Mouse (Mus musculus) kidney, adult 11 months (tissue): Measurements from ENCODE around the gene Msrb1.

Source experiments
- DNase-seq: peaks from one replicate; pipeline ENCODE4 v3.0.0; 2022

The Msrb1 gene

DNA sequence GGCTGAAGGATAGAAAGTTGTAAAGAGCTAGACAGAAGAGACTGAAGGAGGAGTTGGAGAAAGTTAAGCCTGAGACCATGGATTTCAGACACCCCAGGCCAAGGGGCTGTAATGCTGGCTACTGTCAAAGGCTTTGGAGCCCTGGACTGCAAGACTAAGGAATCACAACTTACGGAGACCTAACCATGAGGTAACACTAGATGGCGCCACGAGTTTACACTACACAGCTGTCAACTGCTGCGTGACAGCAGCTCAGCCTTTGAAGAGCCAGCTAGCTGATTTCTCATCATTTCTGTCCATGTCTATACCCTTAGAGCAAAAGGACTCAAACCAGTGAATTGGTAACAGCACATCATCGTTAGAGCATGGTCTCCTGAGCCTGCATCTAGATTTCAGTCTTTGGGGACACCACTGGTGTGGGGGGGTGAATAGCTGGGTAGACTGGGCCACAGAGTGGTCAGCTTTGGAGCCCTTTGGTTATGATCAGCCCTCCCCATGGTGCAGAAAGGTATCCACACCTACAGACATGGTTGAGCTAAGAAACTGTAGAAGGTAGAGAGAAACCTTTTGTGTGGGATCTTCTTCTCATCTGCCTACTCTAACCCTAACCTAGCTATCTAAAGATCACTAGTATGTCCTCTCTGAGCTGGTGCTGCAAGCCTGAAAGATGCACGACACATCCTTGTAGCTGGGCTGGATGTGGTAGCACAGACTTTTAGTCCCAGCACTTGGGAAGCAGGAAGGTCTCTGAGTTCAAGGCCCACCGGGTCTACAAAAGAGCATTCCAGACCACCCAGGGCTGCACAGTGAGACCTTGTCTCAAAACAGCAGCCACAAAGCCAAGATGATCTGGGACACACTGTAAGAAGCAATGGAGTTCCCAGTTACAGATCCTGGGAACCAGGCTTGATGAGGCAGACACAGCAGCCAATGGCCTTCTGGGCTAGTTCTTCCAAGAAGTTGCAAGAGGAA, 9.4 kb downstream of the Msrb1 start:
- DNase-seq, result peak; percentile 75

DNA sequence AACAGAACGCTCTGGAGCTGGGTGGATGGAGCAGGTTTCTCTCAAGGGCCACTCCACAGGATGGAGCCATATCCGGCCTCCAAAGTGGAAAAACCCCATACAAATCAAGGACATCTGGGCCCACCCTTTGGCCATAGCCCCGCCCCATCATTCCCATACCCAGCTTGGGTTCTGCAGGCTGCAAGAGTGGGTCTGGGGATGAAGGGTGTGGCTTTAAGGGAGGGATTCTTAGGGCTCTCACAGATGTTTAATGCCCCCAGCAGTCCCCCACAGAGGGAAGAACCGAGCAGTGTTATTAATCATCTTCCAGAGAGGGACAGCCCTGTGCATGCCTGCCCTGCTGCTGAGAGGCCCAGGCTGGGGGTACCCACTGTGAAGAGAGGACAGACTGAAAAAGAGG, 10.5 kb downstream of the Msrb1 start:
- no peak for DNase-seq

DNA sequence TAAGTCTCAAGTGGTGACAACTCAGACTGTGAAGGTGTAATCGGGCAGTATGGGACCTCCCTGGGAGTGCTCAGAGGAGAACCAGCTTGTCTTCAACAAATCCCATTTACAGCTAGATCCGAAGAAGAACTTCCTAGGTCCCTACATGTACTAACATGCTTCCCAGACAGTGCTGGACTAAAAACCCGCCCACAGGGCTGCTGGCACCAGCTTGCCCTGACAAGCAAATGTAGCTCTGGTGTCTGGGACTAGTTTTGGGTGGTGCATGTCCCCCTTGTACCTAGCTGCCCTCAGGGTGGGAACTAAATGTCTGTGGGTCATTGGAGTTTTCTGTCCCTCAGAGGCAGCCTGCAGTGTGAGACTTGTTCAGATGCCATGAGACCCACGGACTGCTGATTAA, 15.1 kb downstream of the Msrb1 start:
- no peak for DNase-seq

DNA sequence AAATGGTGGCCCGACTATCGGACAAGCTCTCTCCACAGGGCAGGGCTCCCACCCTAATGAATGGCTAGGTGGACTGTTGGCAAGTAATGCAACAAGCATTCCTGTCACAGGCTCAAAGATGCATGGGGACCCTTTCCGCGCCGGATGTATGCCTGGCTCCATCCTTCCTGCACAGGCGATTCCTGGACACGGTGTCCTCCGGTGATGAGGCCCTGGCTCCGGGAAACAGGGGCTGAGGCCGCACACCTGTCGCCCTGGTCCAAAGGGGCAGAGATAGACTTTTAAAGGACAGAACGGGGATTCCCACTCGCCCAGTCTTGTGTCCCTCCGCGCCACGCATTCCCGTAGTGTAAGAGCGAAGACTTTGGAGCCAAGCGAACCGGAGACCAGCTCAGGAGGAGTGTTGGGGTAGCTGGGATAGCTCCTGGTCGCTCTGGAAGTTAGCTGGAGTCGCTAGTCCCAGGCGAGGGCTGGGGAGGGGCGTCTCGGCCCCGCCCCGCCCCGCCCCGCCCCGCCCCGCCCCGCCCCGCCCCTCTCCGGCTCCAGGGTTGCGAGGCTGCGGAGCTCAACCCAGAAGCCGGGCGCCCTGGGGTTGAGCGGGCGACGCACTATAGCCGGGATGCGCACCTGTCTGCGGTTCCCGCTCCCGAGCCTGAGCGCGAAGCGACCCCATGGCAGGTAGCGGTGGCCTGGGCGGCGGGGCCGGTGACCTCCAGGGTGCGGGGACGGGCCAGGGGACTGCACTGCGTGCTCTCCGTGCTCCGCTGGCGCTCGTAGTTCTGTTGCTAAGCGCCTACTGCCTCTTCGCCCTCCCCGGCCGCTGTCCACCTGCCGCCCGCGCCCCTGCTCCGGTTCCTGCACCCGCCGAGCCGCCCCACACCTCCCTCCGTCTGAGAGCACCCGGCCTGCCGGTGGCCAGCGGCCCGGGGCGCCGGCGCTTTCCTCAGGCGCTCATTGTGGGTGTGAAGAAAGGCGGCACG, 16.3 kb downstream of the Msrb1 start, which contains the start of gene Hs3st6:
Hs3st6 (plus strand) TSS at position 574 of the 980 bp plus-strand sequence.
- DNase-seq, result no peak

DNA sequence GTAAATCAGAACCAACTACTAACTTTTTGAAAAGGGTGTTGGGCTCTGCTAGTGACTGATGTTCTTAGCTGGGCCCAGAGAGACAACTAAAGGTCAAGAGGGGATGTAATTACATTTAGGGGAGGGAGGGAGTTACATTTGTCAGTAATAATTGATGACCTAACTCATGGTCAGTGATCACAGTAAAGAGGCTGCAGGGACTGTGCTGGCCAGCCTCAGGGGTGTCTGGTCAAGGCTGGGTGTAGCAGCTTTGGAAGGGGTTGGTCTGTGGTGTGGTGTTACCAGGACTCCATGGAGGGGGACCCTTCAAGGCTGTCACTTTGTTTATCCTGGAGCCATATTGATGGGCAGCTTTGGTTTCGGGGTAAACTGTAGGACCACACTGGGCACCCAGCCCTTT, 21.0 kb downstream of the Msrb1 start:
- DNase-seq, result no peak

DNA sequence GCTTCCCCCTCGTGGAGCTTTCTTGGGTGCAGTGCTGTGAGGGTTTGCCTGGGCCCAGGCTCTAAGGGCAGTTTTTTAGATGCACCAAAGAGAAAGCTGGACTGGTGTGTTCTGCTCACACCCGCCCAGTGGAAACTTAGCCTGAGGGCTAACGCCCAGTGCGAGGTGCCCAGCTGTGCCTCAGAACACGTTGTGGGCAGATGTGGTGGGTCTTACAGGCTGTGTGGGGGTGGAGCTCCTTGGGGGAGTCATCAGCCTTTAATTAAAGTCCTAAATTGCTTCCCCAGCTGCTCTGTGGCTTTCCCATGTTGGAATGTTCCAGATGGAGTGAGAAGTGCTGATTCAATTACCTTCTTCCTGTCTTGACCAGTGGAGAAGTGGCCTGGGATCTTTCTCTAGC, 24.7 kb downstream of the Msrb1 start:
- DNase-seq, result no peak

DNA sequence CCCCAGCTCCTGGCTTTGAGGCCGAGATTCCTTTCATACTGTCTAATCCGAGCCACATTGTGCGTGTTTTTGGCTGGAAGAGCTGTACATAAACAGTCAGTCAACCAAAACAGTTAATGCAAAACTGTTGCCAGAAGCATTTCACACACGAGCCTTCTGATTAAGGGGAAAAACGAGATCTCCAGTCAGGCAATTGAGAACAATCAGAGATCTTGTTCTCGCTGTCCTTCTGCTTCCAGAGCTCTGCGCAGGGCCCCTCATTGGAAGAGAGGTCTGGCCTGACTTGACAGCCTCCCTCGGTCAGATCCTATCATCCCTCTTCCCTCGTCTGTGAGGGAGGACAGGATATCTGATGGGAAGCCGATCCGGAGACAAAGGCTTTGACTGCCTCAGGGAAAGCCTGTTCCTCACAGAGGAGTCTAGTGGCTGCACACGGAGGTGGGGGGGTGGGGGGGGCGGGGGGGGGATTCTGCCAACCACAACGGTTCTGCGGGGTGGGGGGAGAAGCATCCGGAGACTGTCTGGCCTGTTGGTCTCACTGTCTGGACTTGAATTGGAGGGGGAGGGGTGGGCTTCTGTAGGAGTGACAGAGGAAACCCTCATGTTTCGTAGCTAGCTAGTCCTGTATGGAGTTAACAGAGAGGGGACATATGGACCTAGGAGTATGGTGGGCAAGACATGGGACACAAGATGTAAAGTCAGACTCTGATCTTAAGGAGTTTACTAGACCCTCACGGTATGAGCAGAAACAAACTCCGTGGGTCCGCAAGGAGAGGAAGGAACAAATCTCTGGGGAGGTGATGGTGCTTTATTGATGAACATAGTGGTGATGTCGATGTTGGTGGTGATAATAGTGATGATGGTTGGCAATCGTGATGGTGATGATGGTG, 28.8 kb downstream of the Msrb1 start:
- DNase-seq, result no peak

DNA sequence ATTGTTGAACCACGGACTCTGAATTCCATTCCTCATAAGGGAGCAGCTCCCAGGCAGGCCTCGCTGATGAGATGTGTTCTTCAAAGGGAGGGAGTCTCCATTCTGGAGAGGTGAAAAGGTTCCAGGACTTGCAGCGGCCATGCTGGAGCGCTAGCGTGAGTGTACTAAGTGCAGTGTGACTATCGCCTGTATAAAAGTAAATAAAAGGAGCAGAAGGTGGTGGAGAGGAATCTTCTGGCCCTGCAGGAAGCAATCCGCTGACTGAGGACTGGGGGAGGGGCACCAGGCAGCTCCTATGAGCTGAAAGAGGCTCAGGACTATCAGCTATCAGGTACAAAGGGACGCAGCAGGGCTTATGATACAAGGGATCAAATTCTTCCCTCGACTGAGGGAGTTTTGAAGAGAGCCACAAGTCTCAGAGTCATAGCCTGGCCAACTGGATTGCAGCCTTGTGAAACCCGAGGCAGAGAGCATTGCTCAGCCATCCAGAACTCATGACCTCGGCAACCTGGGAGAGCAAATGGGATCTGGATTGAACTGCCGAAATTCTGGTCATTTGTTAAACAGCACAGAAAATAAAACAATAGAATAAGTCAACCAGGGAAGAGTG, 29.9 kb downstream of the Msrb1 start:
- DNase-seq, result peak; percentile 61

DNA sequence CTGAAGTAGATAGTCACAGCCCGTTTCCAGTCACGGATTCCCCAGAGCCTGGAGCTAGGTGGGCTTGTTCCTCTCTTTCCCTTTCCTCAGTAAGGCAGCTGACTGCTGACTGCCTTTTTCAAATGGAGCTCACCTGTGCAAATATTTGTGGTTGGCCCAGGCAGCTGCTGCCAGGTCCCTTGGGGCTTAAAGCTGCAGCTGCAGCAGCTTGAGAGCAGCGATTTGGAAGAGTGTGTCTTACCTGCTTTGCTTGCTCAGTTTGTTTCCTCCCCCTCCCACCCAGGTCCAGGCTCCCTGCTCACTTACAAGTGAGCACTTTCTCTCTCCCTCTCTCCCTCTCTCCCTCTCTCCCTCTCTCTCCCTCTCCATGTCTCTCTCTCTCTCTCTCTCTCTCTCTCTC, 32.7 kb downstream of the Msrb1 start:
- DNase-seq, result no peak

DNA sequence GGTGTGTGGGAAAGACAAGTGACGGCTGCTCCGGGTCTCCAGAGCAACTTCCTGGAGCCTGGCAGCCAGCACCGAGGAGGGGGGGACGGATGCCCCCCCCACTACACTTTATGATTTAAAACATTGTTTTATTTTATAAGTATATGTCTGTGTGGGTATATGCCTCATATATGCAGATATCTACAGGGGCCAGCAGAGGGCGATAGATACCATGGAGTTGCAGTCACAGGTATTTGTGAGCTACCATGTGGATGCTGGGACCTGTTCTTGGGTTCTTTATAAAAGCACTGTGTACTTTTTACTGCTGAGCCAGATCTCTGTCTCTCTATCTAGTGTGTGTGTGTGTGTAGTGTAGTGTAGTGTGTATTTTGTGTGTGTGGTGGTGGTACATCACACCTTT, 36.8 kb downstream of the Msrb1 start:
- no peak for DNase-seq

DNA sequence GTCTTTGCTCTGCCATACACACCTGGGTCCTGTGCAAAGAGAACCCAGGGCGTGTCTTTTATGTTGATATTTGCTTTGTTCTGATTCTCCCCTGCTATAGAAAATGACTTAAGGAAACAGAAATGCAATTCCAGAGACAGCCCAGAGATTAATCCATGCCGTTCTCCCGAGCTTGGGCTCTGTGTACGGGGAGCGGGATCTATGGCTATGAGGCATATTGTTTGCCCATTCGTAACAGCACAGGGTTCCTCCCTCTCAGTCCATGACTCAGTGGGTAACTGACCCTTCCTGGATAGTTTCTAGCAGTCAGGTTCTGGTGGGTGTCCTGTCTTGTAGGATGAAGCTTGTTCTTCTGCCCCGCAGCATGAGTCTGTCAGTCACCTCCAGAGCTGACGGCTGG, 38.7 kb downstream of the Msrb1 start:
- DNase-seq, result no peak

DNA sequence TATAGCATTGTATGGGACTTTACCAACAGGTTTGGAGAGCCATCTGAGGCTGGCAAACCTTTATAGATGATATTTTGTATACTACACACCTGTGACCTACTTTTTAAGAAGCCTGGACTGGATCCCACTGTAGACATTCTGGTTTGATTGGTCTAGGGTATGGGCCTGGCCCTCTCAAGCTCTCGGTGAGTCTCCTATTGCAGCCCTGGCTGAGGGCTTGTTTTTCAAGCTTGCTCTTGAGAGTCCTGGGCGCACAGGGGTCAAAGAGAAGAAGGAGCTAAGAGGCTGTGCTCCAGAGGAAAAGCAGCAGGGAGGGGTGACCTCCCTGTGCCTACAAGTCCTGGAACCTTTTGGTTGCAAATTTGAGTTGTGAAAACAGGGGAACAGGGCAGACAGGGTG, 40.6 kb downstream of the Msrb1 start:
- DNase-seq, result no peak

DNA sequence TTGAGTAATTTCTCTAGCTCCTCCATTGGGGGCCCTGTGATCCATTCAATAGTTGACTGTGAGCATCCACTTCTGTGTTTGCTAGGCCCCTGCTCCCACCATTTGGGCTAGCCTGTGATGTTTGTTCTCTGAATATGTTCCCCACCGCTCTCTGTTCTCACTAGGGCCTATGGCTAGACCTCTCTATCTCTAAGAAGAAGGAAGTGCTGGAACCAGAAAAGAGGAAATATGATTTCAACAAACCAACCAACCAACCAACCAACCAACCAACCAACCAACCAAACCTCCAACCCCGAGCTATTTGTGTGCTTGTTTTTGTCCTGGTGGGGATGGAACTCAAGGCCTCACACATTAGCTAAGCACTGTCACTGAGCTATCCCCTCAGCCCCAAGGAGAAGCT, 44.4 kb downstream of the Msrb1 start:
- no peak for DNase-seq

DNA sequence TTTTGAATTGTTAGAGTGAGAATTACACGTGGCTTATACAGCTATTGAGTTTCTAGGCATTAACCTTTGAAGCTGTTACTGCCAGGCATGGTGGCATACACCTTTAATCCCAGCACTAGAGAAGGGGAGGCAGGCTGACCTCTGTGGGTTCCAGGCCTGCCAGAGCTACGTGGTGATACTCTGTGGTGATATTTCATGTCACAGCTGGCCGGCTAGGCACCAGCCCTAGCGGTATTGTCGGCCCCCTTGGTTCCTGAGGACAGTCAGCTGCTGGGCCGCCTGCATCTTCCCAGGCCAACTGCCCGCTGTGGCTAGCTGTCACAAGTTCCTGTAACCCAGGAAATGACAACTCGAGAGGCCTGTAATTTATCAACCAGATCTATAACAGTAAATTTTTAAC, 55.7 kb downstream of the Msrb1 start:
- DNase-seq, result no peak
